Mouse (Mus musculus) brain, embryonic 14.5 days (tissue): ENCODE measurements around the gene Nrp2. TPM values are rescaled to one million over a fixed set of nuclear protein-coding genes. Genes with fewer than 3 reads are reported as not detected.

ENCODE experiments used
- DNase-seq: peaks from one replicate; pipeline ENCODE4 v3.0.0-alpha.2; 2011; ENCODE audit warnings: low read depth
- CTCF ChIP-seq: fragments of 200-500 bp; IDR thresholded peaks from 2 replicates; pipeline ENCODE4 v1.5.1; 2012; ENCODE audit warnings: inconsistent platforms, mild to moderate bottlenecking, moderate library complexity, borderline replicate concordance; ENCODE audit not compliant: insufficient read depth, insufficient read length; ENCODE audit errors: extremely low read depth
- POLR2A ChIP-seq: fragments of 200-500 bp; IDR thresholded peaks from 2 replicates; pipeline ENCODE4 v1.6.1; 2012; ENCODE audit warnings: mild to moderate bottlenecking, inconsistent platforms, borderline replicate concordance; ENCODE audit not compliant: poor library complexity, insufficient read depth, insufficient read length, severe bottlenecking; ENCODE audit errors: extremely low read depth
- polyA plus RNA-seq: library from polyadenylated mRNA; depleted of rRNA; stranded (reverse); fragments of >200 nt; gene quantifications from 2 replicates; pipeline ENCODE4 v1.2.3, GENCODE M21; 2012

Nrp2 gene
- polyA plus RNA-seq, 1 experiment = 66.5 TPM

- no peak for TF ChIP-seq POLR2A
- TF ChIP-seq CTCF = no peak
- no peak for DNase-seq
Observed at GRCm38 (mm10) chr1:62718237-62718571, 15.1 kb downstream of the Nrp2 start.

GRCm38 (mm10) chr1:62718750-62719149 is 15.7 kb downstream of the Nrp2 start:
- no peak for TF ChIP-seq POLR2A
- no peak for TF ChIP-seq CTCF
- no peak for DNase-seq

- TF ChIP-seq POLR2A (no peak), CTCF (no peak)
- DNase-seq = no peak
Observed at GRCm38 (mm10) chr1:62719770-62720169, 16.7 kb downstream of the Nrp2 start.

- DNase-seq = no peak
- TF ChIP-seq POLR2A = no peak
- no peak for TF ChIP-seq CTCF
Observed at GRCm38 (mm10) chr1:62720176-62720575, 17.1 kb downstream of the Nrp2 start.

GRCm38 (mm10) chr1:62720727-62721705 is 17.9 kb downstream of the Nrp2 start:
- no peak for DNase-seq
- no peak for TF ChIP-seq POLR2A
- no peak for TF ChIP-seq CTCF

GRCm38 (mm10) chr1:62721706-62722187 is 18.7 kb downstream of the Nrp2 start:
- no peak for DNase-seq
- no peak for TF ChIP-seq POLR2A
- no peak for TF ChIP-seq CTCF

- DNase-seq = peak; percentile 39
- TF ChIP-seq CTCF = peak; percentile 70
- no peak for TF ChIP-seq POLR2A
Observed at GRCm38 (mm10) chr1:62722526-62722925, 19.4 kb downstream of the Nrp2 start.

- no peak for DNase-seq
- no peak for TF ChIP-seq POLR2A
- no peak for TF ChIP-seq CTCF
Observed at GRCm38 (mm10) chr1:62723891-62724290, 20.8 kb downstream of the Nrp2 start.

- no peak for DNase-seq
Observed at GRCm38 (mm10) chr1:62724461-62725021, 21.5 kb downstream of the Nrp2 start.

GRCm38 (mm10) chr1:62725032-62725678 is 22.1 kb downstream of the Nrp2 start:
- TF ChIP-seq CTCF = no peak
- DNase-seq = no peak

More at GRCm38 (mm10) chr1:62724461-62725021, 21.5 kb downstream of the Nrp2 start:
- no peak for TF ChIP-seq POLR2A

GRCm38 (mm10) chr1:62727191-62727590 is 24.1 kb downstream of the Nrp2 start:
- peak; percentile 47 for DNase-seq
- TF ChIP-seq CTCF (no peak), POLR2A (no peak)
